Mouse (Mus musculus) gastrocnemius, postnatal 10 days (tissue): ENCODE data around the gene Sars. TPM values are rescaled to one million over a fixed set of nuclear protein-coding genes. Genes with fewer than 3 reads are reported as not detected.

Experiments used
- DNase-seq: peaks from one replicate; pipeline ENCODE4 v3.0.0; 2021; ENCODE audit warnings: mixed read lengths
- long read RNA-seq, 2 experiments: library from polyadenylated mRNA; stranded (forward); transcript quantifications; one replicate each; pipeline ENCODE4 v2.0.0; 2021
- total RNA-seq, 2 experiments: library from RNA; stranded (reverse); gene quantifications; 2 replicates each; pipeline ENCODE4 v1.2.3; 2021

The Sars gene
- total RNA-seq: 100 to 1,000 TPM; 109 to 111 TPM
- long read RNA-seq, experiment 1, transcript Sars-201 (11 exons, 3,570 nt): major isoform, 102 of 119 reads
- long read RNA-seq, experiment 1, partial matches to known transcripts: 8 of 119 reads
- long read RNA-seq, experiment 1, other reads (novel, unspliced or antisense): 5 of 119 reads
- long read RNA-seq, experiment 2, transcript Sars-201 (11 exons, 3,570 nt): major isoform, 102 of 115 reads
- long read RNA-seq, experiment 2, transcript Sars-202 (12 exons, 1,866 nt): minor isoform, 6 of 115 reads
- long read RNA-seq, experiment 2, partial matches to known transcripts: 4 of 115 reads
- long read RNA-seq, experiment 2, other reads (novel, unspliced or antisense): 3 of 115 reads

DNA sequence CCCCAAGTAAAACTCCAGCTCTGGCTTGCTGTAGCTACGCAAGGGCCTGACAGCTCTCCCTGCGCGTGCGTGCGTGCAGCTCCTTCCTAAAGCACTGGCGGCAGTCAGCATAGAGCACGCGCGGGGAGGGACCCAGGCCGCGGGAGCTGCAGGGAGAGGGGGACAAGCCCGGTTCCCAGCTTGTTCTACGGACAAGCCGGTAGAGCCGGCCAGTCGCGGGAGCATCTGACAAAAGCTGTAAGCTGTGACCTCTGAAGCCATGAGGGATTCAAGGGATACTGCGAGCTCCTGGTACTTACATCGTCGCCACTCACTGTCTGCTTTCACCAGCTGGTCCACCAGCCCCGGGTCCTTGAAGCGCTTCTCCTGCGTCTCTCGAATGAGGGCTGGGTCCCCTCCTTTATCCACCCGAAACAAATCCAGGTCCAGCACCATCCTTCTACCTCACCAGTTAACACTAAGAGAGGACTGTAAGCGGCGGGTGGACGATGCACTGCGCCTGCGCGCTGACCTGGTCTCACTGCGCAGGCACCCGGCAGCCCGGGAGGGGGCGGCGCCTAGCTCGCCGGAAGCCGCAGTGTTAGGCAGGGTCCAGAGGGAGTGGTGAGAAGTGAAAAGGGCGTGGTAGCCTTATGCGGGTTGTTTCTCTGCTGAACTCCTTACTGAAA is at the start of gene Sars:
TSS of gene Sars (minus strand) at position 512 of the 668 bp plus-strand sequence.
- peak; percentile 93 for DNase-seq

DNA sequence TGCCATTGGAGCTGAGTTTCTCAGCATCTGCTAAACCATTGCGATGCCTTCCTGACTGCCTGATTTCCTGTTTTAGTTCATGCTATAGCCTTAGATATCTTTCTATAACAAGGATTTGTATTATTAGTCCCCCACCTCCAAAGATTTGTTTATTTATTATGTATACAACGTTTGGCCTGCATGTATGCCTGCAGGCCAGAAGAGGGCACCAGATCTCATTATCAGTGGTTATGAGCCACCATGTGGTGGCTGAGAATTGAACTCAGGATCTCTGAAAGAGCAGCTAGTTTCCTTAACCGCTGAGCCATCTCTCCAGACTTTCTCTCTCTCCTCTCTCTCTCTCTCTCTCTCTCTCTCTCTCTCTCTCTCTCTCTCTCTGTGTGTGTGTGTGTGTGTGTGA is 45.0 kb upstream of the Sars start:
- DNase-seq: no peak

DNA sequence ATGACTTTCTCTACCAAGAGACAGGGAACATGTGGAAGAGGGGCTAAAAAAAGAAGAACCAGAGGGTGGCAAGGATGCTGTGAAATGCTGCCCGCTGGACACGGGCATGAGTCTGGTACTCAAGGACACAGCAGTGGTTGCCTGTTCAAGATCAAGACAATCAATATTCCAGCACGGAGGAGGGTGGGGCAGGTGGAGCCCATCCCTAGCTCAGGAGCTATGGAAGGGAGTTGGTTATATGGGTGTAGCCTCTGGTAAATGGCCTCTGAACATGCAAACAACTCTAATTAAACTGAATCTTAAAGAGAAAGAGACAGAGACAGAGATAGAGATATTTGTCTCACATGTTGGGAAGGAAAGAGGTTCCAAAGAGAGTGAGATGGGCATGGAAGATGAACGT is 39.7 kb upstream of the Sars start:
- DNase-seq: no peak

DNA sequence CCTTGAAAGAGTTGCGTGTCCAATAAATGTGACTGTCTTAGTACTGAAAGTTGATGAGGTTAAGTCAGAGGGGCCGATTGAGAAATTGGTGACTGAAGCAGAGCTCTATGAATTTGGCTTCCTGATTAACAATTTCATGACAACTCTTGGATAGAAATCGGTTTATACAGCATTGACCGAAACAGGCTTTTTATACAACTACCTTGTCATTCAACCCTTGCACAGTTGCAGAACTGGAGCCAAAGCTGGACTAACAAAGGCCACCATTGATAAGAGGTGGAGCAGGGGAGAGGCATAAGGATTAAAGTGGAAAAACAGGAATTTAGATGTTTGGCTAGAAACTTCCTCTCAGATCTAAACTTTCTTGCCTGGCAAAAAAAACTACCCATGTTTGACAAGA is 33.8 kb upstream of the Sars start:
- no peak for DNase-seq

DNA sequence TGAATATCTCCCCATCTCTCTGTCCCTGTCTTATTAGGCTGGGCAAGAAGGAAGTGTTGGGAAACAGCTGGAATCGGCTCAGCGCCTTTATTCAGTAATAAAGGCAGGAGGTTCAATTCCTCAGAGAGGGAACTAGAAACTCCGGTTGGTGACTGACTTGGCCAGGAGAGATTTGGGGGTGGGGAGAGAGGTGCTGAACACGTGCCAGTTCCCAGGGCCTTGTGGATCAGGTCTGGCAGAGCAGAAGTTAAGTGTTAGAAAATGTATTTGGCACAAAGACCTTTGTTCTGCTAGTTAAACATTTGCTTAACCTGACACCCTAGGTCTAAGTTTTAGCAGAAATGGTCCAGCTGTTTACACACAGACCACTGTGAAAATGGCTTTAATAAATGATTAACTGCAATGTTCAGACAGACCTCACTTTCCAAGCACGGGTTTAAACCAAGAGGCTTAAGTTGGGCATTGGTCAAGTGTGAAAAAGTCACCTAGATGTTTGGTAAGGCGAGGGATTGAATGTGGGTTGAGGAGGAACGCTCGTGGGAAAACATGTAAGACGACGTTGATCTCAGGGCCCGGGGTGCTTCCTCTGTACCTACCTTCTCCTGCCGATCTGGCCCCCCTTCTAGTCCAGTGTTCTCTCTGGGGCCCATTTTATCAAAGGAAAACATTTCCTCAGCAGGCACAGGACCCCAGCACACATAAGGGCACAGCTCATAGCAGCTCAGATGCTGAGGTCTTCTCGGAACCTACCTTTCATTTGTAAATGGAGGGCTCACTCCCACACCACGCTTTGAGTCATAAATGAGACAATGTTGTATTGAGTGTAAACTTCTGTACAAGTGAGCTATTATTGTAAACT is 32.0 kb upstream of the Sars start:
- DNase-seq: peak; percentile 28

DNA sequence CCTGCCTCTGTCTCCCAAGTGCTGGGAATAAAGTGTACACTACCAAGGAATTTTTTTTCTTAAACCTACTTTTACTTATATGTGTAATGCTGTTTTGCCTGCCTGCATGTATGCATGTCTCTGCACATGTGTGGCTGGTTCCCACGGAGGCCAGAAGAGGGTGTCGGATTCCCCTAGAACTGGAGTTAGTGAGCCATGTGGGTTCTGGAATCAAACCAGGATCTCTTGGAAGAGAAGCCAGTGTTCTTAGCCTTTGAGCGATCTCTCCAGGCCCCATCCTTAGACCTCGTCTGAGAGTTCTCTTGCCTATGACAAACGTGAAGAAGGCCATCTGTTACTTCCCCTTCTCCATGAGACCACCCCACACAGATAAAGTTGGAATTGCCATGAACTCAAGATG is 30.5 kb upstream of the Sars start:
- no peak for DNase-seq

DNA sequence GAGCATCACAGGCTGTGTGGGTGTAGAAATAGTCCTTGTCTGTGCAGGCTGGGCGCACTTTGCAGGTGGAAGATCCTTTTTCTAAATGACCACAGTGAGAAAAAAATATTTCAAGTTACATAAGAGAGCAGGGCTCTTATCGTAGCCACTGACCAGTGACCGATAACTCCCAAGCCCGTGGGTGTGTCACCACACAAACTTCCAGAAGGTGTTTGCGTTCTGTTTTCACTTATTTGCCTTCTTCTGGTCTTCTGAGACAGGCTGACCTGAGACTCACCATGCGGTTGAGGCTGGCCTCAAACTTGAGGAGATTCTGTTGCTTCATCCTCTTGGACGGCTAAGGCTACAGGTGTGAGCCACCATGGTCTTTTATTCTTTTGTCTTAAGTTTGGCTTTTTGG is 30.0 kb upstream of the Sars start:
- no peak for DNase-seq

DNA sequence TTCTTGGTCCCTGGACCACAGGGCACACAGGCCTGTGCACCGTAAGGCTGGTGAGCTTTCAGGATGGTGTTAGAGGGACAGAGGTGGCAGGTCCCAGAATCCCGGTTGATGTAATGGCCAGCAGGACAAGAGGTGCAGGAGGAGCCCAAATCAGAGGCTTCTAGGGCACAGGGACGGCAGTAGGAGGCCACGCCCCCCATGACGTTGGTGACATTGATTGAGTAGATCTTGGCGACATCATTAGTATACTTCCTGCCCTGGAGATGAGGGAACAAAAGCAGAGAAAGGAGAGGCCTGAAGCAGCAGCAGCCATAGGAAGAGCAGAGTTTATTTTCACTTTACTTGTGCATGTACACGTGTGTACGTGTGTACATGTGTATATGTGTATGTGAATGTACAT is 22.8 kb upstream of the Sars start:
- no peak for DNase-seq

DNA sequence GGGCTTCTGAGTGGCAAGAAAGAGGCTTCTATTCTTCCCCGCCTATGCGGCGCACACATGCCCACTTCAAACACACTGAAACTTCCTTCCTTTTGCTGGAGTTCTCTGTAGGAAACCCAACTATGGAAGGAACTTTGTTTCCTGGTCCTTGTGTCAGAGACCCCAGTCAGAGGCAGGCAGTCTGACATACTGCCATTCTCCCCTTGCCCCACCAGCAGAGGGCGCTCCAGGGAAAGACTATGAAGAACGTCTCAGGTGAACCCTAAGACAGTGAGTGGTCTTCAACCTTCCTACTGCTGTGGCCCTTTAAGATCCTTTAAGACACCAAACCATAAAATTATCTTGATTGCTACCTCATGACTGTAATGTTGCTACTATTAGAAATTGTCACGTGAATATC is 21.4 kb upstream of the Sars start:
- peak; percentile 54 for DNase-seq

DNA sequence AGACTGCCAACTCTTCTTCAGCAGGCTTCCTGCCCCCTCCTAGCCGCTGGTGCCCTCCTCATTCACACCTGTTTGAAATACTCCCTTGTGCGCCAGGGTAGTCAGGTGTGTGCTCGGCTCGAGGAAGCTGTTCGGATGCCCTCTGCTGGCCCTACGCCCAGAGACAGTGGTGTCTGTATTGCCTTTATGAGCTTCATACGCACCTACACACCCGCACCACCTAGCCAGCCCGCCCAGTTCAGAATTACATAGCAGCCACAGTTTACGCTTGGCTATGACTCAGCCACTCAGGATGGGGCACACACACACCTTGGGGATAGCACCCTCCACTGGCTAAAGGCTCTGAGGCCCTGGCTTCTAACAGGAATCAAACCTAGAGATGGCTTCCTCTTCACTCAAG is 13.9 kb upstream of the Sars start:
- no peak for DNase-seq

DNA sequence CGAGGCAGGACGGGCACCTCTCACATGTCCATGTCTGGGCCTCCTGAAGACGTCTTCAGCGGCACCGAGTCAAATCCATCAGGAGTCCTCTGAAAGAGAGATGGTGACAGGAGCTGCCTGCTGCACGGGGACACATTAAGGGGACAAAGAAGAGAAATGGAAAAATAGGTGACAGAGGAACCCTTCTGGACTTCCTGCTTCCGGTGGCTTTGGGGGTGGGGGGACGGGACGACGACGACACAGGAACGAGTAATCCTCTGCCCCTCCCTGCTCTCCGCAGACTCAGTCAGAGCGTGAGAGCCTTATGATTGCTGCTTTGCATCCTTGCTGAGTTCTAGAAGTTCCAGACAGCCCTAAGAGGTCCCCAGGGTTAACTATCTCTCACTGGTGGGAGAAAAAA is 13.4 kb upstream of the Sars start:
- DNase-seq: no peak

DNA sequence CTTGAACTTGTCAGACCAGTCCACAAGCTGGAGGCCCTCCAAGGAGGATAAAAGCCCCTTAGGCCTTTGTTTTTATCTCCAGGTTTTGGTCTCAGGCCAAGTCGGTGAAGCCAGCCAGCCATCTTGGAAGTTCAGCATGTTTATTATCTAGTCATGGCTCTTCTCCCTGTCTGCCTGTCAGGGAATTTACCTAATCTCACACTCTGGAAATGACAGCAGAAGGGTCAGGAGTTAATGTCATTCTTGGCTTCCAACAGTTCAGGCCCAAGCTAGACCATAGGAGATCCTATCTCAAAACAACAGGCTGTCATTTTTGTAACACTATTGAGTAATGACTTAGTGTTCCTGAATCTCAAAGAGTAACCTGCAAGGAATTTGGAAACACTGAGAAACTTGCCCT is 9.2 kb upstream of the Sars start:
- no peak for DNase-seq

DNA sequence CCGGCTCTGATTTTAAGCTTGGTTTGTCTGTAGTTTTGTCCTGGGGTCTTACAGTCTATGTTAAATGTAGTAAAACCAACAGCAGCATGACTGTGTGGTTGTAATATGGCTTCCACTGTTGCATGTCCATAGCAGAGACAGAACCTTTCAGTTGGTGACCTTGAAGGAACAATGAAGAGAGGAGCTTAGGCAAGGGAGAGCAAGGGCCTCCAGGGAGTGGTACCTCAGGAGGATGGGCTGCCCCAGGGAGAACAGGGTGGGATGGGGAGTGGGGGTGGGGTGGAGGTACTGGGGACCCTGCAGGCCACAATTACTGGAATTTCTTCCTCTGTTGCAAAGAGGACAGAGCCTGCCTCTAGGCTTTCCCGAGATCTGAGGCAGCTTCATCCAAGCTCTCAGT is 7.0 kb upstream of the Sars start:
- no peak for DNase-seq

DNA sequence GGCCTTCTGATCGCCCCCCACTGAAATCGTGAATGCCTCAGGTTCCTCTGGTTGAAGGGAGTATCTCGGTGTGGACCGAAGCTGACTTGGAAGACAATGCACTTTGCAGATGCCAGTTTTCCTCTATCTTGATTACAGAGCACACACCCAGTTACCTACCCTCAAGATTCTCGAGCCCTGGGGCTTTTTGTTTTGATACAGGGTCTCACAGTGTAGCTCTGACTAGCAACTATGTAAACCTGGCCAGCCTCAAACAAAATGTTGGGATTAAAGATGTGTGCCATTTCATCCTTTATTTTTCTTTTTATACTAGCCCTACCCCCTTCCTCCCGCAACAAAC is 327 bp upstream of the Sars start:
- no peak for DNase-seq

DNA sequence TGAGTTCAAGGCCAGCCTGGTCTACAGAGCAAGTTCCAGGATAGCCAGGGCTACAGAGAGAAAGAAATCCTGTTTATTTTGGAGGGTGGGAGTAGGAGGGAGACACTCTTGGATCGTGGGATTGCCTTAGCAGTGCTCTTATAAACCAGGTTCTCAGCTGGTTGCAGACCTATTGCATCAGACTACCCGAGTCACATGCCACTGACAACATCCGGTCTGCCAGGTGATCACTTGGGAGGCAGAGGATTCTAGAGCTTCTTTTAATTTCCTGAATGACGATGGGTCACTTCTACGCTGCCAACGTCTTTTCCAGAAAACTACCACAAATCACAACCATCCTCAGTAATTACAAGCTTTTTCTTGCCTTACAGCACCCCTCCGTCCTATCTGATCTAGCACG is 980 bp downstream of the Sars start:
- no peak for DNase-seq

DNA sequence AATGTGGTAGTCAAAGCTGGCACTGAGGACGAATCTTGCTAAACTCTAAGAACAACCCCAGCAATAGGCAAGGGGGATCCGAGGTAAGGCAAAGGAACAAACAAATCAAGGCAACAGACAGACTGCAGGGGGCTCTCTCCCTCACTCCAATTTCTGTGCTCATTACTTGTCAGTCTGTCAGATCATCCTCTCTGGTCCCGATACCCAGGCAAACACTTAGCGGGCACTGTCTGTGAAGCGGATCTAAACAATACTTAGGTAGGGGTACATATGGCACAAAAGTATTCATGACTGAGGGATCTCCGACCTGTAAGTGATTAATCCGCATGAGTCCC is 8.7 kb downstream of the Sars start:
- DNase-seq: no peak

DNA sequence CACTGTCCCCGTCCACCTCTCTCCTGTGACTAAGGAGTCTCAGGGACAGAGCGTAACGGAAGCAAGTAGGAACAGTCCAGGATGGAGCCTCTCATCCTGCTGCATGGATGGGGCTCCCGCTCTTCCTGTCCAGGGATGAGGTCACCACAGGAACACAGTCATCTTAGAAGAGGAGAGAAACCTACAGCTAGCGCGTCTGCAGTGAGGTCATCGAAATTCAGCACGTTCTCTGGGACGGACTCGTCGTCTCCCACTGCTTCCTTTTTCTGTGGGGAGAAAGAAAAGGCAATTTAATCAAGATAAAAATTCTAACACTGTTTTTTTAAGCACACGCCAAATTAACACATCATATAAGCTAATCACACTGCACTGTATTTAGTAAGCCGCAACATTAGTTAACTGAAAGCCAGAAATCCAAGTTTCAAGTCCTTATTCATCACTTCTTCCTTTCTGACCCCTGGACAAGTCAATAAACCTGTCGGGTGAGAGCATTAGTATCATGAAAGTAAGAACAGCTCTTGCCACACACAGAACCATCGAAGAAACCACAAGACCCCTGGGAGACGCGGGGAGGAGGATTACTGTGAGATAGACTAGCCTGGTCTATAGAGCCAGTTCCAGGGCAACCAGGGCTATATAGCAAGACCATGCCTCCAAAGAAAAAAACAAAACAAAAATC is 9.2 kb downstream of the Sars start:
- no peak for DNase-seq

DNA sequence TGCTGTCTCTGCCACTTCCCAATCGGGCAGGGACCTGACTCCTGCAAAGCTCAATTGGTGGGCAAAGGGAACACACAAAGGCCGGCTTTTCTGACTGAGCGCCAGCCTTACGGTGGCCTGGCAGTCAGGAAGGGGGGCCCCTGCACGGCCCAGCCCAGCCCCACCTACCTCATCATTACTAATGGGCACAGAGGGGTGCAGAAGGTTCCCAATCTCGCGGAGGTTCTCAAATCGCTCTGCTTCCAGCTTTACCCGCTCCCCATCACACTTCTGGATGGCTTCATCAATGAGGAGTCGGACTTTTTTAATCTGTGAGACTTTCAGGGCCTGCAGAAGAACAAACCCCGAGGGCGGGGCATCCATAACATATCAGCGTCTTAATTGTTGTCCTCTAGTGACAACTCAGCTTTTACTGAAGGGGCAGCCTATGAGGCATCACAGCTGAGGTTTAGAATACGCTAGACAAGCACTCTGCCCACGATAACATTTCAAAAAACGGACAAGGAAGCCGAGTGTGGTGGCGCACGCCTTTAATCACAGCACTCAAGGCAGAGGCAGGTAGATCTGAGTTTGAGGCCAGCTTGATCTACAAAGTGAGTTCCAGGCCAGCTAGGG is 11.0 kb downstream of the Sars start:
- no peak for DNase-seq

DNA sequence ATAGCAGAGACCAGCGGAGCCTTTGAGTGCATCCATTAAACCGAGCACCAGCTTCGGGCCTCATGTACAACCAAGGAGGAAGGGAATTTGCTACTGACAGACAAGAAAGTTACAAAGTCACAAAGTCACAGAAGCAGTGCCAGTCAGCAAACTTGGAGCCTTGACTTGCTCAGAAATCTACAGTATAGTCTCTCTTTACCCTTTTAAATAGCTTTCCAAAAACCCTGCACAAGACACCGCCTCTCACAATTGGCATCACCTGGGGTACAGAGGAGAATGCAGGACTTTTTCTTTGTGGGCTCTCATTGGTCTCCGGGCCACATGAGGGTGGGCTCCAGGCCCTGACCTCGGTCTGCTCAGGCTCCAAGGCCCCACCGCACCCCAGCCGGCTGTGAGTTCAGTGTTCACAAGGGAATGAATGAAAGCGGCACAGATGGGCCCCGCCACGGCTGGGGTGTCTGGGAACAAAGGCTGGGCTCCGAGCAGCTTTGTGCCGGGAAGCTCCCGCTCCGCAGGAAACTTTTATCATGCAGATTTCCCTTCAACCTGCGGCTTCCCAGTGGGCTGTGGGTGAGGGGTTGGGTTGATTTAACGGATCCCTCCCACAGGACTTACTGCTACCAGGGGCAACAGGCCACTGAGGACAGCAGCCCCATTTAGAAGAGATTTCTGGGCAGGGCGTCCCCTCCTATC is 11.7 kb downstream of the Sars start:
- no peak for DNase-seq

DNA sequence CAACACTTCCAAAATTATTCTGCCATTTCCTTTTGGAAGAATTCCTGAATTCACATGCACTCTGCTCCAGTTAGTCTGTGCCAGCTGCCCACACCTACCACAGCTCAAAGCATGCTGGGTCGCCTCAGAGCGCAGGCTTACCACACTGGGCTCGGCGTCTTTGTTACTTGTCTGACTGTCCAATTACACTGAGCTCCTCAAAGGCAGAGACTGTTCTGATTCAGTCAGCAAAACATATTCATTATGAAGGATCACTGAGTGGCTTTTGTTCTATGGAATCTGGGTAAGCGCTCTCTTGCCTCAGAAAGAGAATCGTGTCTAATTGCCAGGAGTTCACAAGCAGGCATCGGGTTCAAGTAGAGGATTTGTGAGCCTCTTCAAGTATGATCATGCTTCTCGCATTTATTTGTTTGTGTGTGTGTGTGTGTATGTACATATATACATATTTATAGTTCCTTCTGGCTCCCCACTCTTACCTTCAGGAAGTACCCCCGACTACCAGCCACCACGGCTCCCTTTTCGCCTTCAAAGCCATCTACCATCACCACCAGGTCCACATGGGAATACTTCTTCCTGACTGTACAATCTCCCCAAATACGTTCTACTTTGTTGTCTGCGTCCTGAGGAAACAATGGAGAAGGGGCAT is 12.3 kb downstream of the Sars start:
- no peak for DNase-seq

DNA sequence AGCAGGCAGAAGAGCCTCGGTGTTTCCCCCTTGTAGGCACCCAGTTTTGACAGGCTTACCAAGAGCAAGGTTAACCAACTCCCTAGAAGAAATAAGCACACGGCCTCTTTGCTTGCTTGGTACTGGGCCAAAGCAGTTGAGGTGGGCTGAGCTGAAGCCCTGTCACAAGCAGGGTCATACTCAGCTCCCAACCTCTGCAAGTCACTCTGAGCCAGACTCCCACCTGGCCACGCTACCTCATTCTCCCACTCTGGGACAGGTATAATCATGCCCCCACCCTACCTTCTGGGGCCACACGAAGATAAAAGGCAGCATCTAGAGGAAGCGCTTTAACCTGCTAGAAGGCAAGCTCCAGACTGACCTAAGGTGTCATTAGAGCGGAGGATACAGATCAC is 19.4 kb downstream of the Sars start:
- DNase-seq: no peak
